Mouse (Mus musculus): ENCODE data around the gene Arhgef3.

GRCm38 (mm10) chr14:27340682-27341415 lies 226.2 kb downstream of the Arhgef3 start:
- TF ChIP-seq CTCF (IDR thresholded peaks at IDR 0.05; ENCODE audit: low read depth): no peak
- no peak for TF ChIP-seq EP300 (IDR thresholded peaks at IDR 0.05; ENCODE audit: low read depth)
